Mouse (Mus musculus): ENCODE data around the gene Med15. TPM values are rescaled to one million over a fixed set of nuclear protein-coding genes. Genes with fewer than 3 reads are reported as not detected.

Gene Med15
- polyA plus RNA-seq, 1 experiment from 2014 or later: 11.6 TPM

- Histone ChIP-seq H3K4me2 (ENCODE audit: low read depth, low read length) (peak overlapping the region; percentile 34; the same call in 1 of the 2 replicates), H3K9me3 (ENCODE audit: low read length) (no peaks in the 10 kb centered on the region), H3K36me3 (replicated peaks; ENCODE audit: insufficient read depth, low read length) (peaks cover 52% of the 10 kb centered on the region), H3K27me3 (ENCODE audit: insufficient read depth, low read length) (no peaks in the 10 kb centered on the region), H3K4me3 (ENCODE audit: low read depth, low read length) (no peak overlapping the region), H3K27ac (ENCODE audit: low read depth) (peak overlapping the region; percentile 96), H3K4me1 (ENCODE audit: insufficient read depth) (peaks cover 25% of the 10 kb centered on the region), H3K9ac (replicated peaks) (peak overlapping the region; percentile 23; the same call in 1 of the 2 replicates)
- DNase-seq: peak; percentile 80
- peak; percentile 97 for ATAC-seq
- no peak for TF ChIP-seq CTCF (IDR thresholded peaks at IDR 0.05; ENCODE audit: low read depth)
- peak; percentile 94 for TF ChIP-seq EP300 (IDR thresholded peaks at IDR 0.05; ENCODE audit: low read depth)
- 60% methylated on average over 9 of the region's 9 CpGs for WGBS (ENCODE audit: insufficient replicate concordance)
Observed at GRCm38 (mm10) chr16:17638036-17638628, 94.6 kb downstream of the Med15 start.

GRCm38 (mm10) chr16:17637610-17638009 is 95.1 kb downstream of the Med15 start:
- ATAC-seq (no peak), DNase-seq (no peak)
- peak overlapping the region; percentile 34; the same call in 1 of the 2 replicates for H3K4me2 ChIP-seq (ENCODE audit: low read depth, low read length)
- H3K9me3 ChIP-seq (ENCODE audit: low read length): no peaks in the 10 kb centered on the region
- peak overlapping the region; percentile 23; the same call in 1 of the 2 replicates for H3K9ac ChIP-seq (replicated peaks)
- peaks cover 52% of the 10 kb centered on the region for H3K36me3 ChIP-seq (replicated peaks; ENCODE audit: insufficient read depth, low read length)
- H3K4me1 ChIP-seq (ENCODE audit: insufficient read depth): peaks cover 25% of the 10 kb centered on the region
- H3K4me3 ChIP-seq (ENCODE audit: low read depth, low read length): no peak overlapping the region
- WGBS (ENCODE audit: insufficient replicate concordance): 80% methylated on average over 2 of the region's 2 CpGs
- H3K27ac ChIP-seq (ENCODE audit: low read depth): peak overlapping the region; percentile 96
- H3K27me3 ChIP-seq (ENCODE audit: insufficient read depth, low read length): no peaks in the 10 kb centered on the region
- TF ChIP-seq EP300 (IDR thresholded peaks at IDR 0.05; ENCODE audit: low read depth): no peak
- peak; percentile 63 for TF ChIP-seq CTCF (IDR thresholded peaks at IDR 0.05; ENCODE audit: low read depth)

- no peak overlapping the region for H3K4me3 ChIP-seq (ENCODE audit: low read depth, low read length)
- no peak for DNase-seq
- H3K36me3 ChIP-seq (replicated peaks; ENCODE audit: insufficient read depth, low read length): peaks cover 52% of the 10 kb centered on the region
- no peak overlapping the region for H3K9ac ChIP-seq (replicated peaks)
- ATAC-seq: no peak
- no peaks in the 10 kb centered on the region for H3K9me3 ChIP-seq (ENCODE audit: low read length)
- H3K4me1 ChIP-seq (ENCODE audit: insufficient read depth): peaks cover 25% of the 10 kb centered on the region
- no peak for TF ChIP-seq CTCF (IDR thresholded peaks at IDR 0.05; ENCODE audit: low read depth)
- no peak for TF ChIP-seq EP300 (IDR thresholded peaks at IDR 0.05; ENCODE audit: low read depth)
- WGBS (ENCODE audit: insufficient replicate concordance): 71% methylated on average over 2 of the region's 2 CpGs
- H3K27me3 ChIP-seq (ENCODE audit: insufficient read depth, low read length): no peaks in the 10 kb centered on the region
- 0 out of 2 replicates have a peak overlapping the region, but pooled peaks have one; percentile 96 for H3K27ac ChIP-seq (ENCODE audit: low read depth)
- H3K4me2 ChIP-seq (ENCODE audit: low read depth, low read length): no peak overlapping the region
Observed at GRCm38 (mm10) chr16:17636904-17637303, 95.8 kb downstream of the Med15 start.

GRCm38 (mm10) chr16:17633481-17634181 is 99.1 kb downstream of the Med15 start:
- no peaks in the 10 kb centered on the region for H3K9me3 ChIP-seq (ENCODE audit: low read length)
- no peak overlapping the region for H3K4me2 ChIP-seq (ENCODE audit: low read depth, low read length)
- peak; percentile 66 for TF ChIP-seq CTCF (IDR thresholded peaks at IDR 0.05; ENCODE audit: low read depth)
- TF ChIP-seq EP300 (IDR thresholded peaks at IDR 0.05; ENCODE audit: low read depth): no peak
- DNase-seq (no peak), ATAC-seq (no peak)
- no peaks in the 10 kb centered on the region for H3K27me3 ChIP-seq (ENCODE audit: insufficient read depth, low read length)
- peaks cover 16% of the 10 kb centered on the region for H3K4me1 ChIP-seq (ENCODE audit: insufficient read depth)
- WGBS (ENCODE audit: insufficient replicate concordance): 72% methylated on average over 8 of the region's 8 CpGs
- no peak overlapping the region for H3K4me3 ChIP-seq (ENCODE audit: low read depth, low read length)
- no peak overlapping the region for H3K9ac ChIP-seq (replicated peaks)
- no peak overlapping the region for H3K27ac ChIP-seq (ENCODE audit: low read depth)
- peaks cover 55% of the 10 kb centered on the region for H3K36me3 ChIP-seq (replicated peaks; ENCODE audit: insufficient read depth, low read length)

- no peak for DNase-seq
- TF ChIP-seq CTCF (IDR thresholded peaks at IDR 0.05; ENCODE audit: low read depth) (no peak), EP300 (IDR thresholded peaks at IDR 0.05; ENCODE audit: low read depth) (no peak)
- H3K27me3 ChIP-seq (ENCODE audit: insufficient read depth, low read length): no peaks in the 10 kb centered on the region
- H3K9ac ChIP-seq (replicated peaks): no peak overlapping the region
- H3K9me3 ChIP-seq (ENCODE audit: low read length): no peaks in the 10 kb centered on the region
- no peak for ATAC-seq
- H3K36me3 ChIP-seq (replicated peaks; ENCODE audit: insufficient read depth, low read length): peaks cover 65% of the 10 kb centered on the region
- H3K4me3 ChIP-seq (ENCODE audit: low read depth, low read length): no peak overlapping the region
- H3K27ac ChIP-seq (ENCODE audit: low read depth): no peak overlapping the region
- peaks cover 13% of the 10 kb centered on the region for H3K4me1 ChIP-seq (ENCODE audit: insufficient read depth)
- no peak overlapping the region for H3K4me2 ChIP-seq (ENCODE audit: low read depth, low read length)
- WGBS (ENCODE audit: insufficient replicate concordance): 94% methylated on average over 2 of the region's 2 CpGs
Observed at GRCm38 (mm10) chr16:17632580-17632979, 100.1 kb downstream of the Med15 start.

GRCm38 (mm10) chr16:17626269-17626555 is 106.5 kb downstream of the Med15 start:
- TF ChIP-seq EP300 (IDR thresholded peaks at IDR 0.05; ENCODE audit: low read depth) (no peak), CTCF (IDR thresholded peaks at IDR 0.05; ENCODE audit: low read depth) (no peak)
- peaks cover 63% of the 10 kb centered on the region for H3K36me3 ChIP-seq (replicated peaks; ENCODE audit: insufficient read depth, low read length)

More at GRCm38 (mm10) chr16:17626269-17626555, 106.5 kb downstream of the Med15 start:
- Histone ChIP-seq H3K4me1 (ENCODE audit: insufficient read depth) (no peaks in the 10 kb centered on the region), H3K27me3 (ENCODE audit: insufficient read depth, low read length) (no peaks in the 10 kb centered on the region), H3K4me3 (ENCODE audit: low read depth, low read length) (no peak overlapping the region), H3K9me3 (ENCODE audit: low read length) (no peaks in the 10 kb centered on the region), H3K4me2 (ENCODE audit: low read depth, low read length) (no peak overlapping the region), H3K9ac (replicated peaks) (no peak overlapping the region), H3K27ac (ENCODE audit: low read depth) (no peak overlapping the region)
- ATAC-seq: no peak
- WGBS (ENCODE audit: insufficient replicate concordance): 93% methylated on average over 5 of the region's 5 CpGs
- DNase-seq: no peak
